Mouse (Mus musculus): ENCODE data around the gene Ttc19.

Gene Ttc19

DNA sequence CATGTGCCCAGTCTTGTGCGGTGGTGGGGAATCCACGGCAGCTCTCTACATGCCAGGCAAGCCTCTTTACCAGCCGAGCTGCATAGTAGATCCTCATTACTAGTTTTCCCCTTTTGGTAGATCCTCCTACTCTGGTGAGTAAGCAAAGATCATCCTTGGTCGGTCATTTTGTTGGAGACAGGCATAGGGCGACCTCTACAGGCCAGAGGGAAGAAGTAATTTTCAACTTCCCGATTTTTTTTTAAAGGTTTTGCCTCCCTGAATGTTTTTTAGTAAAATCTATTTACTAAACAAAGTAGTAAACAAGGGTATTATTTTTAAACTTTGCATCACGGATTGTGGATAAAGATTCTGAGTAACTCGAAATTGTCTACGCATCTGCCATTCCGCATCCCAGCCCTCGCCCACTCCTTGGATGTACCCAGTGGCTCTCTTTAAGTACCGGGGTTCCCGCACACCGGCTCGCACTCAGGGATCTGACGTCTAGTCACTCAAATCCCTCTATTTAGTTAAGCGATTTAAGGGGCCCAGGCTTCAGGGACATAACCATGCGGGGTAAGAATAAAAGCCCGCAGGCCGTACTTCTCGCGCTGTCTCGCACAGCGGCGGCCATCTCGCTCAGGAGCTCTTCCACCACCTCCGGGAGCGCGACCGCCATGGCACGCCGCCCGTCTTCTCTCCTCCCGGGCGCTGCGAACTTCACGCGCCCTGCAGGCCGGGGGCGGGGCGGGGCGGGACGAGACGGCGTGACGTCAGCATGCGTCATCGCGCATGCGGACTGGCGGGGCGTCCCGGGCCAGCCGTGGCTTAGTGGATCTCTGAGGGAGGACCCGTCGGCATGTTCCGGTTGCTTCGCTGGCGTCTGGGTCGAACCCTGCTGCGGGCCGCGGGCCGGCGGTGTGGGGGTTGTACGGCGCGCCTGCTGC lies at the start of gene Ttc19, which contains the start of gene Zswim7:
Gene Ttc19 (plus strand): TSS at position 799 of the 926 bp plus-strand sequence.
Gene Zswim7 (minus strand): TSS at position 701 of the 926 bp plus-strand sequence.
- DNase-seq (ENCODE audit: low spot score in 2 of 2): peak; percentile 83 to 89

DNA sequence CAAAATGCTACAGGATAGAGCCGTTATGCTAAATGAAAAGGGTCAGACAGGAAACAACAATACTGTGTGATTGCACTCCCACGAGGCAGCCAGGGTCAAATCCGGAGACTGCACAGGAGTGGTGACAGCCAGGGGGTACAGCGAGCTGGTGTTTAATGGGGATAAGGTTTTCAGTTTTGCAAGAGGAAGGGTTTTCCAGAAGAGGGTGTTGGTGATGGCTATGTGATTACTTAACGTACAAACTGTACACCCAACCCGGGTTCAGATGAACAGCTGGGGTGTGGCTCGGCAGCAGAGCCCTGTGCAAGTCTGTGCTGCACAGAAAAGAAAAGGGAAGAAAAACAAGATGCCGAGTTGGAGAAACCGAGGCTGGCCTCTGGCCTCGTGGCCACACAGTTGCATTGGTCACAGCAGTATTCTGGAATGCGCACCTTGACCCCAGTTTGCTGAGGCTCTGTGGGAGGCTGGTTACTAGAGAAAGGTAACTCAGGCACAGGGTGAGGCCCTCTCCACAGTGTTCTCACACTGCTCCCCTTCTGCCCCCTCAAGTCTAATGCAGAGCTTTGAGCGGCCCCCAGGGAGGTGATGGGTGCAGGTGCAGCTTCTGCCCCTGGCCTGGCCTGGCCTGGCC lies 40.5 kb upstream of the Ttc19 start:
- no peak for DNase-seq (ENCODE audit: low spot score in 2 of 2)

GRCm38 (mm10) chr11:62243871-62244270 lies 37.4 kb upstream of the Ttc19 start:
- DNase-seq (ENCODE audit: low spot score in 2 of 2): no peak

DNA sequence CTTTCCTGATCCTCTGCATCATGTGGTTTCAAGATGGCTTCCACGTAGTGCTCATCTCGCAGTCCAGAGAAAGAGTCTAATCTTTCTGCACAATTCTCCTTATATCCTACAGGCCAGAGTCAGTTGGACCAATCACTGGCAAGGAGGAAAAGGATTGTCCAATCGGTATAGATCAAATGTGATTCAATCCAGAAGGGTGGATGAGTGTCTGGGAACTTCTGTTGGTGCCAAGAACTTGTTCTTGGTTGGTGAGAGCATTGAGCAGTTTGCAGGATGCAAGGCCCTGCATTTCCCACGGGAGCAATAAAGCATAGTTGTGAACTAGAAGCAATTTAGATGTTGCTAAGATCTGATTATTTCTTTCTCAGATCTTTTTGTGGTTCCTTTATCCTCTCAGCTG lies 36.8 kb upstream of the Ttc19 start:
- no peak for DNase-seq (ENCODE audit: low spot score in 2 of 2)

GRCm38 (mm10) chr11:62247759-62248400 lies 33.4 kb upstream of the Ttc19 start:
- DNase-seq (ENCODE audit: low spot score in 2 of 2): no peak

- peak; percentile 26 to 30 for DNase-seq (ENCODE audit: low spot score in 2 of 2)
Measured at GRCm38 (mm10) chr11:62248401-62249244, 32.6 kb upstream of the Ttc19 start, which contains the start of gene Adora2b. Gene Adora2b, plus strand, starts transcription at chr11:62248984.

GRCm38 (mm10) chr11:62249266-62250037 lies 31.8 kb upstream of the Ttc19 start:
- DNase-seq (ENCODE audit: low spot score in 2 of 2): no peak

- no peak for DNase-seq (ENCODE audit: low spot score in 2 of 2)
Measured at GRCm38 (mm10) chr11:62251047-62251446, 30.2 kb upstream of the Ttc19 start.

DNA sequence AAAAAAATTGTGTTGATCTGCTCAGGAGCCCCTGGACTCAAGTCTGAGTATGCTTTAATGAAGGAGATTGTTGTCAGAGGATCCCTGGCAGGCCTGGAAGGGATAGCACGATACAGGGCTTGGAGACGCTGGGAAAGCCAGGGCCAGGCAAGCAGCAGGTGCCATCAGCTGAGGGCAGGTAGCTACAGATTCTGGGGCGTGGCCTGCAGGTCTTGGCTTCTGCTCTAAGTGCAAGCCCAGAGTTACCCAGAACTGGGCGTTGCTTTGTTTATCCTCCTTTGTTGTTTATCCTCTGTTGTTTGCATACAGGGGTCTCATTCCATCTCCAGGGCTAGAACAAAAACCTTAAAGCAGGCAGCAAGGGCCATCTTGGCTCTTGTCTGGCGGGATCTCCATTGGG lies 27.9 kb upstream of the Ttc19 start:
- DNase-seq (ENCODE audit: low spot score in 2 of 2): no peak

- DNase-seq (ENCODE audit: low spot score in 2 of 2): no peak
Measured at GRCm38 (mm10) chr11:62259214-62259613, 22.1 kb upstream of the Ttc19 start.

DNA sequence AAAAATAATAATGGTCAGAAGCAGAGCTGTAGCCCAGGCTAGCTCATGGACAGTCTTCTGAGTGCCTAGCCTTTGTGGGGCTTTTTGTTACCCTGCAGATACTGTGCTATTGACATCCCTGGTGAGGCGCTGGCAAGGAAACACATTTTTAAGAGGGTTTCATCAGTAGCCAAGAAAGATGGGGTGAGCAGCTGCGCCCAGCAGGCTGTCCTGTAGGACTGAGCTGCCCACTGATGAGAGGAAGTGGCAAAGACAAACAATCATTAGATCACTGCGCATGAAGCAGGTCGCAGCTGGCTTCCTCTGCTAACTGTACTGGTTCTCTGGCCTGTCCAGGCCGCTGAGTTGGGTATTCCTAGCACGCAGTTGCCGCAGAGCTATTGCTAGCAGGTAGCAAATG lies 17.7 kb upstream of the Ttc19 start:
- no peak for DNase-seq (ENCODE audit: low spot score in 2 of 2)

GRCm38 (mm10) chr11:62264018-62264417 lies 17.3 kb upstream of the Ttc19 start:
- DNase-seq (ENCODE audit: low spot score in 2 of 2): no peak

DNA sequence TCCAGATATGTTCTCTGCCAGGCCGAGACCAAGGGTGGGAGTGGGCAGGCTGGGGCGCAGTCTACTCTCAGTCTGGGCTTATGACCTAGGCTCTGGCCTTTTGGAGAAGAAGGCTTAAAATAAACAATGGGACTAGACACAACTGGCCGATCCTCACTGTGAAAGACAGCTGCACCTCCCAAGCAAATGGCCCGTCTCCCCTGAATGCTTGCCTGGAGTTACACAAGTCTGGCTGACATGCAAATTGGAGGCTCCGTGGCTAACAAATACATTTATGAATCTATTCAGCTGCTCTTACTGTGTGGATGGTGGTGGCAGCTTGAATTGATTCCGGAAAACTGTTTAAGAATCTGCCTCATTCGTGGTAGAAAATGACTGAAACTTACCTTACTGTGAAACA lies 15.6 kb upstream of the Ttc19 start:
- no peak for DNase-seq (ENCODE audit: low spot score in 2 of 2)

DNA sequence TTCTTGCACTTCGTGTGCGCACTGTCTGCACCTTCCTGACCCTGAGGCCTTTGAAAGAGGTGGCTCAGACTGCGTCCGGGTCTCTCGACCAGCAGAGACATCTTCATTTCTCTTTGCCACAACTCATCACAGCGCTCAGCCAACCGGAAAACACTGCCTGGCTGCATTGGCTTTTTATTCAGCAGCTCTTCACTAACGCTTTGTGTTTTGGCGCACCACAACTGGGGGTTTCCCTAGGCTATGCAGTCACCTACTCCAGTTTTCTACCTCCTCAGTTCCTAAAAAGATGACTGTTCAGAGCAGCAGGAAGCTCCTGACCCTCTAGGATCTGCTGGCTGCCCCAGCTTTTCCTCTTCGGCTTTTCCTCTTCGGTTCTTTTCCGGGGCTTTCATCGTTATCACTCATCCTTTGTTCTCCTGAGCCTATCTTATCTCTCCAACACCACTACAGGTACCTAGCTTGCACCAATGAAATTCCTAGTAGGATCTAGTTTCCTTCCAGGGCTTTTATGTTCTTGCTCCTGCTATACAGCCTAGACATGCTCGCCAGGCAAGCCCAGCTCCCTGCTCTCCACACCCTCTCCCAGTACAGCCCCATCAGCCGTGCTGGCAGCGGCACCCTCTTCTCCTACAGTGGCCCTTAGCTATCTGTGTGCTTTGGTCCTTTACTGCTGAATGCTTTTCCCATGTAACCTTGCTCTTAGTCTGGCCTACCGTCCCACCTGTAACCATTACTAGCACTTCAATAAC lies 14.6 kb upstream of the Ttc19 start:
- DNase-seq (ENCODE audit: low spot score in 2 of 2): no peak

- DNase-seq (ENCODE audit: low spot score in 2 of 2): no peak
Measured at GRCm38 (mm10) chr11:62268381-62268780, 12.9 kb upstream of the Ttc19 start.

- DNase-seq (ENCODE audit: low spot score in 2 of 2): no peak
Measured at GRCm38 (mm10) chr11:62269097-62269496, 12.2 kb upstream of the Ttc19 start.

GRCm38 (mm10) chr11:62270851-62271250 lies 10.4 kb upstream of the Ttc19 start:
- DNase-seq (ENCODE audit: low spot score in 2 of 2): no peak

DNA sequence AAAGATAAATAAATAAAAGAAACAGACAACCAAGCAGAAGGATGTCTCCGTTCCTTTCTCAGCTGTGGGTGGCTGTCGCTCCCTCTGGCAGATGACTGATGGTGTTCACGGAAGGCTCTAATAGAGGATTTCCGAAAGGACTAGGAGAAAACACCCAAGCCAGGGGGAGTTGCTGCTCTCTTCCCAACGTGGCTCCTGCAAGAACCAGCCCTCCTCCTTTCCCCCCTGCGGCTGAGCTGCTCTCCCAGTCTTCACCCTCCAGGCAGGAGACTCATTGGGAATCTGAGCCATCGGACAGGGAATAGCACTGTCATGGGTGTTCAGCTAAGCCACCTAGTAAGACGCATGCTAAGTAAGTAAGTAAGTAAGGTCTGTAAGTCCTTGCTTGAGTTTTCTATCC lies 4.2 kb upstream of the Ttc19 start:
- no peak for DNase-seq (ENCODE audit: low spot score in 2 of 2)

- peak; percentile 51 to 74 for DNase-seq (ENCODE audit: low spot score in 2 of 2)
Measured at GRCm38 (mm10) chr11:62278027-62278426, 3.2 kb upstream of the Ttc19 start.

DNA sequence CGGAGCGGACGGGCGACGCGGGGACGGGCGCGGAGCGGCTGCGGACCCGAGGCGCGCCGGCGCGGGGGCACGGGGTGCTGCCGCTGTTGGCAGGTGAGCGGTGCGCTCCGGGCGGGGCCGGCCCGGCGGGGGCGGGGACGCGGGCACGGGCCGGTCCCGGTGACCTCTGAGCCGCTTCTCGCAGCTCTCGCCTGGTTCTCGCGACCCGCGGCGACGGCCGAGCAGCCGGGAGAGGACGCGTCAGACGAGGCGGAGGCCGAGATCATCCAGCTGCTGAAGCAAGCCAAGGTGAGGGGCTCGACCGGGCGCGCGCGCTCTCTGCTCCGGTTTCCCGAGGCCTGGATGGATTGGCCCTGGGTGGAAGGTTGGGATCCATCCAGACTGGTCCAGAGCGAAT lies 326 bp downstream of the Ttc19 start:
- DNase-seq (ENCODE audit: low spot score in 2 of 2): peak in 1 of 2 experiments; percentile 55
